Mouse (Mus musculus): ENCODE measurements around the gene Smyd5.

Gene Smyd5

DNA sequence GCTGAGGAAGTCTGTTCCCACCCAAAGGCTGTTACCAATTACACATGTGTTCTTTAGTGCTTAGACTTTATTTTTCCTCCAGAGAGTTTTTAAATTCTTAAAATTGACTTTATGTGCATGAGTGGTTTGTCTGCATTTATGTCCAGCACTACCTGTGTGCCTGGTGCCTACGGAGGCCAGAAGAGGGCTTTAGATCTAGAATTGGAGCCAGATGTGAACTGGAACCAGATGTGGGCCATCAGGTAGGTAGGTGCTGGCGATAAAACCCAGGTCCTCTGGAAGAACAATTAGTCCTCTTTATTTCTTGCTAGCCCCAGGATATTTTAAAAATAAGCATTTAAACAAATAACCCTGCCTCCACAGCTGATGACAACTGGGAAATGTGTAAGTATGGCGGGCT, 59.8 kb downstream of the Smyd5 start:
- no peak for DNase-seq (ENCODE audit: low spot score in 2 of 2)

All from urinary bladder, postnatal 4 days (tissue).